Mouse (Mus musculus) midbrain, embryonic 13.5 days (tissue): ENCODE results near the gene Cenpj. TPM values are rescaled to one million over a fixed set of nuclear protein-coding genes. Genes with fewer than 3 reads are reported as not detected.

ENCODE experiments used
- ATAC-seq: fragments of 200-750 bp; cut with Nextera tagmentation; 2 replicates; pipeline ENCODE4 v1.8.0; 2017; ENCODE audit warnings: mild to moderate bottlenecking, moderate TSS enrichment, moderate library complexity
- H3K27ac ChIP-seq: fragments of 300-500 bp; sonication (generic); 2 replicates; pipeline ENCODE4 v1.5.1; 2015; ENCODE audit warnings: inconsistent platforms, mild to moderate bottlenecking, moderate library complexity
- H3K27me3 ChIP-seq: fragments of 300-500 bp; sonication (generic); 2 replicates; pipeline ENCODE4 v1.6.1; 2015; ENCODE audit warnings: mild to moderate bottlenecking, inconsistent platforms
- H3K36me3 ChIP-seq: fragments of 300-500 bp; sonication (generic); 2 replicates; pipeline ENCODE4 v1.6.1; 2015; ENCODE audit warnings: mild to moderate bottlenecking, inconsistent platforms
- H3K4me1 ChIP-seq: fragments of 300-500 bp; sonication (generic); replicated peaks from 2 replicates; pipeline ENCODE4 v1.6.1; 2015; ENCODE audit warnings: inconsistent platforms
- H3K4me2 ChIP-seq: fragments of 300-500 bp; sonication (generic); replicated peaks from 2 replicates; pipeline ENCODE4 v1.6.1; 2015; ENCODE audit warnings: moderate library complexity, mild to moderate bottlenecking, inconsistent platforms
- H3K4me3 ChIP-seq: fragments of 300-500 bp; sonication (generic); replicated peaks from 2 replicates; pipeline ENCODE4 v1.5.1; 2015; ENCODE audit warnings: mild to moderate bottlenecking, inconsistent platforms
- H3K9ac ChIP-seq: fragments of 300-500 bp; sonication (generic); replicated peaks from 2 replicates; pipeline ENCODE4 v1.6.1; 2015; ENCODE audit warnings: mild to moderate bottlenecking, inconsistent platforms
- H3K9me3 ChIP-seq: fragments of 300-500 bp; sonication (generic); 2 replicates; pipeline ENCODE4 v1.6.1; 2016; ENCODE audit warnings: mild to moderate bottlenecking, inconsistent platforms
- WGBS: fragments of 180-500 bp; shearing (Covaris S2); methylation state at CpG from one replicate; pipeline ENCODE4 v1.1.7; 2015; 5-methylcytosine and 5-hydroxymethylcytosine counted together
- polyA plus RNA-seq: library from polyadenylated mRNA; unstranded; fragments of >200 nt; fragmentation: Nextera tagmentation; extraction: Ambion mirVana; gene quantifications from 2 replicates; pipeline ENCODE4 v1.2.1, GENCODE M21; 2015

The Cenpj gene
- polyA plus RNA-seq, 1 experiment from 2014 or later = 11.4 TPM

- Histone ChIP-seq H3K4me1 (no peaks in the 10 kb centered on the region), H3K9ac (no peak overlapping the region), H3K9me3 (no peaks in the 10 kb centered on the region), H3K4me2 (no peak overlapping the region), H3K4me3 (no peak overlapping the region), H3K36me3 (peaks cover 60% of the 10 kb centered on the region), H3K27ac (no peak overlapping the region), H3K27me3 (no peaks in the 10 kb centered on the region)
- 93% methylated on average over 2 of the region's 2 CpGs for WGBS
- no peak for ATAC-seq
These were observed 44.4 kb downstream of the Cenpj start for GRCm38 (mm10) chr14:56530788-56531187.

- Histone ChIP-seq H3K4me1 (no peaks in the 10 kb centered on the region), H3K27ac (no peak overlapping the region), H3K4me3 (no peak overlapping the region), H3K36me3 (no peaks in the 10 kb centered on the region), H3K27me3 (no peaks in the 10 kb centered on the region), H3K9ac (no peak overlapping the region), H3K9me3 (no peaks in the 10 kb centered on the region), H3K4me2 (no peak overlapping the region)
- WGBS = 89% methylated on average over 2 of the region's 2 CpGs
- no peak for ATAC-seq
These were observed 60.5 kb downstream of the Cenpj start for GRCm38 (mm10) chr14:56514775-56515174.

- no peaks in the 10 kb centered on the region for H3K27me3 ChIP-seq
- H3K4me2 ChIP-seq = no peak overlapping the region
- no peak overlapping the region for H3K27ac ChIP-seq
- no peak overlapping the region for H3K4me3 ChIP-seq
- WGBS = 28% methylated on average over 6 of the region's 6 CpGs
- no peak overlapping the region for H3K9ac ChIP-seq
- H3K4me1 ChIP-seq = no peaks in the 10 kb centered on the region
- no peaks in the 10 kb centered on the region for H3K9me3 ChIP-seq
- H3K36me3 ChIP-seq = no peaks in the 10 kb centered on the region
- ATAC-seq = no peak
These were observed 63.1 kb downstream of the Cenpj start for GRCm38 (mm10) chr14:56512084-56512483.

GRCm38 (mm10) chr14:56506743-56507142 is 68.5 kb downstream of the Cenpj start:
- Histone ChIP-seq H3K9me3 (no peaks in the 10 kb centered on the region), H3K4me2 (no peak overlapping the region), H3K27me3 (no peaks in the 10 kb centered on the region), H3K4me3 (no peak overlapping the region), H3K9ac (no peak overlapping the region), H3K4me1 (no peaks in the 10 kb centered on the region), H3K27ac (no peak overlapping the region), H3K36me3 (no peaks in the 10 kb centered on the region)
- WGBS = 79% methylated on average over 3 of the region's 3 CpGs
- ATAC-seq = no peak

- WGBS = 84% methylated on average over 4 of the region's 4 CpGs
- Histone ChIP-seq H3K4me1 (no peaks in the 10 kb centered on the region), H3K4me3 (no peak overlapping the region), H3K9me3 (no peaks in the 10 kb centered on the region), H3K36me3 (no peaks in the 10 kb centered on the region), H3K9ac (no peak overlapping the region), H3K27me3 (no peaks in the 10 kb centered on the region), H3K27ac (no peak overlapping the region), H3K4me2 (no peak overlapping the region)
- no peak for ATAC-seq
These were observed 72.8 kb downstream of the Cenpj start for GRCm38 (mm10) chr14:56502407-56502806.

- H3K27ac ChIP-seq = no peak overlapping the region
- no peak overlapping the region for H3K9ac ChIP-seq
- no peaks in the 10 kb centered on the region for H3K36me3 ChIP-seq
- no peaks in the 10 kb centered on the region for H3K4me1 ChIP-seq
- H3K27me3 ChIP-seq = no peaks in the 10 kb centered on the region
- no peak overlapping the region for H3K4me2 ChIP-seq
- no peak for ATAC-seq
- no peak overlapping the region for H3K4me3 ChIP-seq
- no peaks in the 10 kb centered on the region for H3K9me3 ChIP-seq
These were observed 85.4 kb downstream of the Cenpj start for GRCm38 (mm10) chr14:56489806-56490205.

Other genes with a start within 250 kb of the Cenpj start
- 0.05 TPM in 1 of 2 replicates, not detected in the other for gene Atp12a, start 210.4 kb downstream of the Cenpj start, polyA plus RNA-seq
- gene Rnf17, start 172.8 kb downstream of the Cenpj start, polyA plus RNA-seq = 1.3 and 1.7 TPM in 2 replicates
- gene Parp4, start 194 bp upstream of the Cenpj start, polyA plus RNA-seq = 0.87 and 0.92 TPM in 2 replicates
- 52.2 and 52.3 TPM in 2 replicates for gene Mphosph8, start 92.8 kb upstream of the Cenpj start, polyA plus RNA-seq
- gene Pspc1, start 202.9 kb upstream of the Cenpj start, polyA plus RNA-seq = 47.5 and 51.1 TPM in 2 replicates
- gene Zmym5, start 236.3 kb upstream of the Cenpj start, polyA plus RNA-seq = 37.1 and 38.1 TPM in 2 replicates